Mouse (Mus musculus) kidney, adult 2 months (tissue): ENCODE data around the gene Tmem242. TPM values are rescaled to one million over a fixed set of nuclear protein-coding genes. Genes with fewer than 3 reads are reported as not detected.

ENCODE experiments used
- DNase-seq: peaks from one replicate; pipeline ENCODE4 v3.0.0; 2021
- H3K27ac ChIP-seq: fragments of 200-500 bp; 2 replicates; pipeline ENCODE4 v1.5.1; 2012; ENCODE audit warnings: low read depth, low read length, control low read depth, inconsistent platforms; ENCODE audit not compliant: insufficient read depth
- H3K27me3 ChIP-seq: fragments of 200-500 bp; replicated peaks from 2 replicates; pipeline ENCODE4 v1.6.1; 2012; ENCODE audit warnings: mild to moderate bottlenecking, moderate library complexity, low read length, inconsistent platforms; ENCODE audit not compliant: control insufficient read depth, insufficient read depth
- H3K36me3 ChIP-seq: fragments of 200-500 bp; 2 replicates; pipeline ENCODE4 v1.6.1; 2012; ENCODE audit warnings: mild to moderate bottlenecking, moderate library complexity, low read length, inconsistent platforms; ENCODE audit not compliant: control insufficient read depth, insufficient read depth
- H3K4me1 ChIP-seq: fragments of 200-500 bp; 2 replicates; pipeline ENCODE4 v1.6.1; 2011; ENCODE audit warnings: low read length; ENCODE audit not compliant: control insufficient read depth, insufficient read depth
- H3K4me3 ChIP-seq: fragments of 200-500 bp; 2 replicates; pipeline ENCODE4 v1.5.1; 2011; ENCODE audit warnings: mild to moderate bottlenecking, low read depth, low read length, control low read depth; ENCODE audit not compliant: insufficient read depth
- CTCF ChIP-seq: fragments of 200-500 bp; conservative IDR thresholded peaks from 2 replicates; pipeline ENCODE4 v1.5.1; 2011; ENCODE audit warnings: low read depth, mild to moderate bottlenecking, control low read depth, low read length, moderate library complexity, mixed read lengths; ENCODE audit not compliant: insufficient read depth, insufficient read length
- POLR2A ChIP-seq: fragments of 200-500 bp; IDR thresholded peaks from one replicate; pipeline ENCODE4 v1.6.1; 2011; ENCODE audit warnings: low read depth, low read length, control low read depth
- WGBS: fragments of 180-500 bp; shearing (Covaris S2); methylation state at CpG from one replicate; pipeline ENCODE4 v1.1.7; 2018; 5-methylcytosine and 5-hydroxymethylcytosine counted together
- polyA plus RNA-seq: library from polyadenylated mRNA; depleted of rRNA; stranded (reverse); fragments of >200 nt; gene quantifications from 2 replicates; pipeline ENCODE4 v1.2.3, GENCODE M21; 2012

Gene Tmem242
- polyA plus RNA-seq, 1 experiment, result 28.2 TPM

GRCm38 (mm10) chr17:5396213-5396612 is 43.8 kb downstream of the Tmem242 start:
- Histone ChIP-seq H3K36me3 (no peaks in the 10 kb centered on the region), H3K4me1 (no peaks in the 10 kb centered on the region), H3K27me3 (no peaks in the 10 kb centered on the region), H3K27ac (no peak overlapping the region), H3K4me3 (no peak overlapping the region)
- WGBS, result 86% methylated on average over 5 of the region's 5 CpGs
- no peak for DNase-seq
- TF ChIP-seq CTCF, result no peak
- TF ChIP-seq POLR2A, result no peak

GRCm38 (mm10) chr17:5395454-5396205 is 44.4 kb downstream of the Tmem242 start:
- TF ChIP-seq POLR2A (no peak), CTCF (no peak)
- Histone ChIP-seq H3K27ac (no peak overlapping the region), H3K4me1 (no peaks in the 10 kb centered on the region), H3K4me3 (no peak overlapping the region), H3K27me3 (no peaks in the 10 kb centered on the region), H3K36me3 (no peaks in the 10 kb centered on the region)
- WGBS, result 90% methylated on average over 16 of the region's 16 CpGs
- DNase-seq, result no peak

GRCm38 (mm10) chr17:5390682-5391081 is 49.4 kb downstream of the Tmem242 start:
- TF ChIP-seq CTCF, result no peak
- TF ChIP-seq POLR2A, result no peak
- H3K4me1 ChIP-seq, result no peaks in the 10 kb centered on the region
- H3K27me3 ChIP-seq, result no peaks in the 10 kb centered on the region
- H3K27ac ChIP-seq, result no peak overlapping the region
- no peak overlapping the region for H3K4me3 ChIP-seq
- no peaks in the 10 kb centered on the region for H3K36me3 ChIP-seq
- 57% methylated on average over 10 of the region's 10 CpGs for WGBS
- DNase-seq, result no peak

GRCm38 (mm10) chr17:5388351-5388750 is 51.7 kb downstream of the Tmem242 start:
- TF ChIP-seq POLR2A, result no peak
- TF ChIP-seq CTCF, result no peak
- H3K4me3 ChIP-seq, result no peak overlapping the region
- 86% methylated on average over 3 of the region's 3 CpGs for WGBS
- H3K27ac ChIP-seq, result no peak overlapping the region
- H3K36me3 ChIP-seq, result no peaks in the 10 kb centered on the region
- no peaks in the 10 kb centered on the region for H3K4me1 ChIP-seq
- H3K27me3 ChIP-seq, result no peaks in the 10 kb centered on the region
- DNase-seq, result no peak

GRCm38 (mm10) chr17:5386885-5387545 is 53.0 kb downstream of the Tmem242 start:
- no peak overlapping the region for H3K27ac ChIP-seq
- H3K36me3 ChIP-seq, result no peaks in the 10 kb centered on the region
- no peaks in the 10 kb centered on the region for H3K4me1 ChIP-seq
- no peaks in the 10 kb centered on the region for H3K27me3 ChIP-seq
- no peak overlapping the region for H3K4me3 ChIP-seq
- TF ChIP-seq CTCF, result no peak
- no peak for TF ChIP-seq POLR2A
- no peak for DNase-seq
- WGBS, result 79% methylated on average over 12 of the region's 12 CpGs

- H3K27me3 ChIP-seq, result no peaks in the 10 kb centered on the region
- TF ChIP-seq POLR2A, result no peak
- TF ChIP-seq CTCF, result no peak
- DNase-seq, result no peak
These were observed 54.4 kb downstream of the Tmem242 start for GRCm38 (mm10) chr17:5385694-5386093.

GRCm38 (mm10) chr17:5377930-5378310 is 62.1 kb downstream of the Tmem242 start:
- no peaks in the 10 kb centered on the region for H3K27me3 ChIP-seq
- H3K27ac ChIP-seq, result no peak overlapping the region
- DNase-seq, result peak; percentile 73
- no peak overlapping the region for H3K4me3 ChIP-seq
- no peaks in the 10 kb centered on the region for H3K36me3 ChIP-seq
- TF ChIP-seq POLR2A (no peak), CTCF (no peak)
- 26% methylated on average over 7 of the region's 7 CpGs for WGBS
- no peaks in the 10 kb centered on the region for H3K4me1 ChIP-seq

More at GRCm38 (mm10) chr17:5385694-5386093, 54.4 kb downstream of the Tmem242 start:
- H3K36me3 ChIP-seq, result no peaks in the 10 kb centered on the region
- 92% methylated on average over 1 of the region's 1 CpGs for WGBS
- no peaks in the 10 kb centered on the region for H3K4me1 ChIP-seq
- H3K4me3 ChIP-seq, result no peak overlapping the region
- H3K27ac ChIP-seq, result no peak overlapping the region
